Mouse (Mus musculus) splenic B cell, adult 2 months (primary cell): ENCODE results near the gene Cpsf4l.

Experiments used
- DNase-seq: peaks from one replicate; pipeline ENCODE4 v3.0.0-alpha.2; 2011; ENCODE audit warnings: low read depth, low spot score
- H3K27me3 ChIP-seq: 2 replicates; pipeline ENCODE4 v1.6.1; 2012; ENCODE audit warnings: mild to moderate bottlenecking, low read length, moderate library complexity, mixed read lengths; ENCODE audit not compliant: control insufficient read depth, poor library complexity, insufficient read depth, severe bottlenecking
- H3K36me3 ChIP-seq: 2 replicates; pipeline ENCODE4 v1.6.1; 2012; ENCODE audit warnings: mild to moderate bottlenecking, low read length, moderate library complexity, mixed read lengths; ENCODE audit not compliant: control insufficient read depth, poor library complexity, insufficient read depth, severe bottlenecking

Gene Cpsf4l

GRCm38 (mm10) chr11:113745961-113746360 lies 36.1 kb upstream of the Cpsf4l start:
- DNase-seq: no peak
- Histone ChIP-seq H3K27me3 (no peaks in the 10 kb centered on the region), H3K36me3 (no peaks in the 10 kb centered on the region)

- peak; percentile 15 for DNase-seq
- H3K27me3 ChIP-seq: no peaks in the 10 kb centered on the region
- no peaks in the 10 kb centered on the region for H3K36me3 ChIP-seq
These were observed 33.2 kb upstream of the Cpsf4l start for GRCm38 (mm10) chr11:113742998-113743397.

GRCm38 (mm10) chr11:113740100-113740499 lies 30.3 kb upstream of the Cpsf4l start:
- no peak for DNase-seq
- no peaks in the 10 kb centered on the region for H3K36me3 ChIP-seq
- H3K27me3 ChIP-seq: no peaks in the 10 kb centered on the region

- H3K27me3 ChIP-seq: no peaks in the 10 kb centered on the region
- H3K36me3 ChIP-seq: no peaks in the 10 kb centered on the region
- DNase-seq: no peak
These were observed 29.4 kb upstream of the Cpsf4l start for GRCm38 (mm10) chr11:113739213-113739612.

GRCm38 (mm10) chr11:113737912-113738311 lies 28.1 kb upstream of the Cpsf4l start:
- Histone ChIP-seq H3K27me3 (no peaks in the 10 kb centered on the region), H3K36me3 (no peaks in the 10 kb centered on the region)
- DNase-seq: no peak

- Histone ChIP-seq H3K36me3 (no peaks in the 10 kb centered on the region), H3K27me3 (no peaks in the 10 kb centered on the region)
- DNase-seq: no peak
These were observed 27.7 kb upstream of the Cpsf4l start for GRCm38 (mm10) chr11:113737553-113737854.

GRCm38 (mm10) chr11:113736848-113737552 lies 27.2 kb upstream of the Cpsf4l start:
- H3K27me3 ChIP-seq: no peaks in the 10 kb centered on the region
- DNase-seq: no peak
- no peaks in the 10 kb centered on the region for H3K36me3 ChIP-seq

GRCm38 (mm10) chr11:113735151-113735550 lies 25.3 kb upstream of the Cpsf4l start:
- Histone ChIP-seq H3K36me3 (no peaks in the 10 kb centered on the region), H3K27me3 (no peaks in the 10 kb centered on the region)
- no peak for DNase-seq

- Histone ChIP-seq H3K36me3 (no peaks in the 10 kb centered on the region), H3K27me3 (no peaks in the 10 kb centered on the region)
- DNase-seq: no peak
These were observed 24.0 kb upstream of the Cpsf4l start for GRCm38 (mm10) chr11:113733631-113734364.

- Histone ChIP-seq H3K36me3 (no peaks in the 10 kb centered on the region), H3K27me3 (no peaks in the 10 kb centered on the region)
- DNase-seq: no peak
These were observed 22.3 kb upstream of the Cpsf4l start for GRCm38 (mm10) chr11:113731945-113732612.

- Histone ChIP-seq H3K36me3 (no peaks in the 10 kb centered on the region), H3K27me3 (no peaks in the 10 kb centered on the region)
- DNase-seq: no peak
These were observed 21.1 kb upstream of the Cpsf4l start for GRCm38 (mm10) chr11:113730879-113731278.

GRCm38 (mm10) chr11:113729917-113730316 lies 20.1 kb upstream of the Cpsf4l start:
- H3K27me3 ChIP-seq: no peaks in the 10 kb centered on the region
- no peaks in the 10 kb centered on the region for H3K36me3 ChIP-seq
- DNase-seq: no peak

- no peak for DNase-seq
- no peaks in the 10 kb centered on the region for H3K27me3 ChIP-seq
- H3K36me3 ChIP-seq: no peaks in the 10 kb centered on the region
These were observed 19.4 kb upstream of the Cpsf4l start for GRCm38 (mm10) chr11:113729239-113729638.

- DNase-seq: no peak
- no peaks in the 10 kb centered on the region for H3K27me3 ChIP-seq
- H3K36me3 ChIP-seq: no peaks in the 10 kb centered on the region; the same call in 1 of the 2 replicates
These were observed 18.2 kb upstream of the Cpsf4l start for GRCm38 (mm10) chr11:113727992-113728391.
